ENCODE assay signal across 21 mouse cellular contexts in genomic region chr11:108527725-108528363, GRCm38 (mm10).
DNase-seq lines count a peak whose midpoint lies in the region; ATAC-seq and TF ChIP-seq lines count a peak whose summit lies in the region.
"Had no signal": no experiment of that assay in that cellular context is flagged by ENCODE, and none has a peak within 500 bp of the region (broad histone marks: within the 10 kb centered on the region; RNA-seq: fewer than 3 reads in every experiment).

No protein-coding gene starts in this region.

- H3K4me2 ChIP-seq in hindbrain, postnatal 0 days (ENCODE audit: low read depth, low read length): no peak overlapping the region
- H3K4me2 ChIP-seq in hindbrain, embryonic 13.5 days: no peak overlapping the region
- H3K4me2 ChIP-seq in liver, postnatal 0 days (ENCODE audit: low read depth, low read length): no peak overlapping the region
- no peak overlapping the region for H3K4me2 ChIP-seq in embryonic facial prominence, embryonic 14.5 days (ENCODE audit: low read depth, low read length)
- H3K4me2 ChIP-seq: forebrain, embryonic 12.5 days; heart, embryonic 13.5 days; hindbrain, embryonic 15.5 days; liver, embryonic 12.5 days; midbrain, embryonic 11.5 days had no signal

- no peaks in the 10 kb centered on the region for H3K9me3 ChIP-seq in hindbrain, postnatal 0 days (ENCODE audit: low read length)
- H3K9me3 ChIP-seq in hindbrain, embryonic 13.5 days: no peaks in the 10 kb centered on the region
- H3K9me3 ChIP-seq in liver, postnatal 0 days (ENCODE audit: low read length): no peaks in the 10 kb centered on the region
- H3K9me3 ChIP-seq in embryonic facial prominence, embryonic 14.5 days (ENCODE audit: control insufficient read depth, low read length): no peaks in the 10 kb centered on the region
- H3K9me3 ChIP-seq: forebrain, embryonic 12.5 days; heart, embryonic 13.5 days; hindbrain, embryonic 15.5 days; liver, embryonic 12.5 days had no signal

- H3K27ac ChIP-seq in hindbrain, postnatal 0 days: no peak overlapping the region
- H3K27ac ChIP-seq in hindbrain, embryonic 13.5 days: no peak overlapping the region
- H3K27ac ChIP-seq in liver, postnatal 0 days (ENCODE audit: low read depth): no peak overlapping the region
- H3K27ac ChIP-seq in embryonic facial prominence, embryonic 14.5 days (replicated peaks; ENCODE audit: low read depth, low read length): no peak overlapping the region
- H3K27ac ChIP-seq: forebrain, embryonic 12.5 days; heart, embryonic 13.5 days; hindbrain, embryonic 15.5 days; liver, embryonic 12.5 days; macrophage had no signal

- no peaks in the 10 kb centered on the region for H3K27me3 ChIP-seq in hindbrain, postnatal 0 days (ENCODE audit: insufficient read depth, low read length)
- H3K27me3 ChIP-seq in hindbrain, embryonic 13.5 days: no peaks in the 10 kb centered on the region
- H3K27me3 ChIP-seq in liver, postnatal 0 days (ENCODE audit: insufficient read depth, low read length): no peaks in the 10 kb centered on the region
- no peaks in the 10 kb centered on the region for H3K27me3 ChIP-seq in embryonic facial prominence, embryonic 14.5 days (replicated peaks; ENCODE audit: control insufficient read depth, insufficient read depth, low read length)
- H3K27me3 ChIP-seq: forebrain, embryonic 12.5 days; heart, embryonic 13.5 days; hindbrain, embryonic 15.5 days; liver, embryonic 12.5 days had no signal

- no peaks in the 10 kb centered on the region for H3K4me1 ChIP-seq in hindbrain, postnatal 0 days (ENCODE audit: insufficient read depth, low read length)
- 0 out of 2 replicates have a peak, but pooled peaks cover 4% of the 10 kb centered on the region for H3K4me1 ChIP-seq in hindbrain, embryonic 13.5 days (replicated peaks)
- no peaks in the 10 kb centered on the region for H3K4me1 ChIP-seq in liver, postnatal 0 days (ENCODE audit: insufficient read depth)
- H3K4me1 ChIP-seq in embryonic facial prominence, embryonic 14.5 days (ENCODE audit: control insufficient read depth, insufficient read depth, low read length): 0 out of 2 replicates have a peak, but pooled peaks cover 5% of the 10 kb centered on the region
- H3K4me1 ChIP-seq: forebrain, embryonic 12.5 days; heart, embryonic 13.5 days; hindbrain, embryonic 15.5 days; liver, embryonic 12.5 days had no signal

- H3K9ac ChIP-seq in hindbrain, postnatal 0 days (replicated peaks; ENCODE audit: low read length): no peak overlapping the region
- H3K9ac ChIP-seq in hindbrain, embryonic 13.5 days: no peak overlapping the region
- no peak overlapping the region for H3K9ac ChIP-seq in liver, postnatal 0 days (replicated peaks)
- H3K9ac ChIP-seq in embryonic facial prominence, embryonic 14.5 days (ENCODE audit: low read depth, low read length): no peak overlapping the region
- H3K9ac ChIP-seq: forebrain, embryonic 12.5 days; heart, embryonic 13.5 days; hindbrain, embryonic 15.5 days; liver, embryonic 12.5 days had no signal

- H3K4me3 ChIP-seq in hindbrain, postnatal 0 days (ENCODE audit: low read length): no peak overlapping the region
- H3K4me3 ChIP-seq in hindbrain, embryonic 13.5 days: no peak overlapping the region
- no peak overlapping the region for H3K4me3 ChIP-seq in liver, postnatal 0 days (ENCODE audit: low read depth, low read length)
- H3K4me3 ChIP-seq in embryonic facial prominence, embryonic 14.5 days (ENCODE audit: low read depth, low read length): no peak overlapping the region
- H3K4me3 ChIP-seq: forebrain, embryonic 12.5 days; heart, embryonic 13.5 days; hindbrain, embryonic 15.5 days; liver, embryonic 12.5 days had no signal

- DNase-seq in hindbrain, postnatal 0 days (ENCODE audit: low spot score): peak; percentile 2
- no peak for DNase-seq in liver, postnatal 0 days
- DNase-seq in liver: no peak
- DNase-seq in embryonic facial prominence, embryonic 14.5 days (ENCODE audit: low spot score): peak; percentile 54
- DNase-seq in mesoderm, embryonic 11.5 days (ENCODE audit: low read depth, low spot score): peak; percentile 51
- no peak for DNase-seq in thymus, postnatal 0 days (ENCODE audit: low spot score)
- DNase-seq: adrenal gland, postnatal 36 days; B cell, adult 2 months; cerebellum, adult 8-10 months; gastrocnemius, postnatal 10 days; heart, adult 11 months; right cerebral cortex, postnatal 14 days; spleen, adult 18-20 months; thymus, postnatal 4 days had no signal

- ATAC-seq in hindbrain, postnatal 0 days: no peak
- ATAC-seq in hindbrain, embryonic 13.5 days (ENCODE audit: low FRiP score): no peak
- ATAC-seq in liver, postnatal 0 days: peak; percentile 71
- peak; percentile 85; the same call in 1 of the 2 replicates for ATAC-seq in embryonic facial prominence, embryonic 14.5 days (ENCODE audit: low read depth)
- ATAC-seq: liver, embryonic 12.5 days had no signal

- 62% methylated on average over 5 of the region's 5 CpGs for WGBS in hindbrain, postnatal 0 days
- WGBS in hindbrain, embryonic 13.5 days: 72% methylated on average over 5 of the region's 5 CpGs
- WGBS in liver, postnatal 0 days (ENCODE audit: insufficient replicate concordance): 37% methylated on average over 5 of the region's 5 CpGs
- WGBS in embryonic facial prominence, embryonic 14.5 days: 56% methylated on average over 5 of the region's 5 CpGs

- TF ChIP-seq CTCF in hindbrain, postnatal 0 days (IDR thresholded peaks at IDR 0.05; ENCODE audit: low read depth): no peak
- TF ChIP-seq CTCF in liver, postnatal 0 days (IDR thresholded peaks at IDR 0.05; ENCODE audit: low read depth): no peak

- TF ChIP-seq EP300 in liver, postnatal 0 days (IDR thresholded peaks at IDR 0.05; ENCODE audit: low read depth): no peak

- no peaks in the 10 kb centered on the region for H3K36me3 ChIP-seq in hindbrain, postnatal 0 days (ENCODE audit: insufficient read depth, low read length)
- no peaks in the 10 kb centered on the region for H3K36me3 ChIP-seq in hindbrain, embryonic 13.5 days
- no peaks in the 10 kb centered on the region for H3K36me3 ChIP-seq in liver, postnatal 0 days (replicated peaks; ENCODE audit: insufficient read depth, low read length)
- 0 out of 2 replicates have a peak, but pooled peaks cover 3% of the 10 kb centered on the region for H3K36me3 ChIP-seq in embryonic facial prominence, embryonic 14.5 days (ENCODE audit: control insufficient read depth, insufficient read depth, low read length)
- H3K36me3 ChIP-seq: forebrain, embryonic 12.5 days; hindbrain, embryonic 15.5 days; liver, embryonic 12.5 days had no signal

Comparison
In these comparisons a context has a peak if more than half of its experiments do, and no peak if none do; other contexts are left out.
1. ATAC-seq: peak in liver, postnatal 0 days (single experiment) and embryonic facial prominence, embryonic 14.5 days (single experiment); none in hindbrain, postnatal 0 days (single experiment) and hindbrain, embryonic 13.5 days (single experiment).
2. DNase-seq: peak in hindbrain, postnatal 0 days (single experiment), embryonic facial prominence, embryonic 14.5 days (single experiment) and mesoderm, embryonic 11.5 days (single experiment); none in liver, postnatal 0 days (single experiment), liver (single experiment) and thymus, postnatal 0 days (single experiment).